Mouse (Mus musculus): Measurements from ENCODE around the gene 4921504E06Rik.

Gene 4921504E06Rik

GRCm38 (mm10) chr2:19553821-19554592 is at the start of gene 4921504E06Rik:
TSS of gene 4921504E06Rik (minus strand) at chr2:19553914.
- in situ Hi-C loops (cut with MboI; ENCODE audit: low pct_unique_long_range_greater_than_20kb in 1 of 2, low sequenced_read_pairs in 2 of 2, unreplicated experiment in 1 of 2): no loop called here

- in situ Hi-C loops (cut with MboI; ENCODE audit: low pct_unique_long_range_greater_than_20kb in 1 of 2, low sequenced_read_pairs in 2 of 2, unreplicated experiment in 1 of 2): no loop called here
Observed at GRCm38 (mm10) chr2:19601386-19601925, 47.7 kb upstream of the 4921504E06Rik start.

GRCm38 (mm10) chr2:19600860-19601259 is 47.1 kb upstream of the 4921504E06Rik start:
- in situ Hi-C loops (cut with MboI; ENCODE audit: low pct_unique_long_range_greater_than_20kb in 1 of 2, low sequenced_read_pairs in 2 of 2, unreplicated experiment in 1 of 2): no loop called here

- in situ Hi-C loops (cut with MboI; ENCODE audit: low pct_unique_long_range_greater_than_20kb in 1 of 2, low sequenced_read_pairs in 2 of 2, unreplicated experiment in 1 of 2): no loop called here
Observed at GRCm38 (mm10) chr2:19599801-19600200, 46.1 kb upstream of the 4921504E06Rik start.

GRCm38 (mm10) chr2:19596988-19597387 is 43.3 kb upstream of the 4921504E06Rik start:
- in situ Hi-C loops (cut with MboI; ENCODE audit: low pct_unique_long_range_greater_than_20kb in 1 of 2, low sequenced_read_pairs in 2 of 2, unreplicated experiment in 1 of 2): no loop called here

GRCm38 (mm10) chr2:19596426-19596825 is 42.7 kb upstream of the 4921504E06Rik start:
- in situ Hi-C loops (cut with MboI; ENCODE audit: low pct_unique_long_range_greater_than_20kb in 1 of 2, low sequenced_read_pairs in 2 of 2, unreplicated experiment in 1 of 2): no loop called here

GRCm38 (mm10) chr2:19594856-19595255 is 41.1 kb upstream of the 4921504E06Rik start:
- in situ Hi-C loops (cut with MboI; ENCODE audit: low pct_unique_long_range_greater_than_20kb in 1 of 2, low sequenced_read_pairs in 2 of 2, unreplicated experiment in 1 of 2): no loop called here

- in situ Hi-C loops (cut with MboI; ENCODE audit: low pct_unique_long_range_greater_than_20kb in 1 of 2, low sequenced_read_pairs in 2 of 2, unreplicated experiment in 1 of 2): no loop called here
Observed at GRCm38 (mm10) chr2:19579846-19580245, 26.1 kb upstream of the 4921504E06Rik start.

GRCm38 (mm10) chr2:19579180-19579579 is 25.5 kb upstream of the 4921504E06Rik start:
- in situ Hi-C loops (cut with MboI; ENCODE audit: low pct_unique_long_range_greater_than_20kb in 1 of 2, low sequenced_read_pairs in 2 of 2, unreplicated experiment in 1 of 2): no loop called here

- in situ Hi-C loops (cut with MboI; ENCODE audit: low pct_unique_long_range_greater_than_20kb in 1 of 2, low sequenced_read_pairs in 2 of 2, unreplicated experiment in 1 of 2): no loop called here
Observed at GRCm38 (mm10) chr2:19562114-19562829, 8.6 kb upstream of the 4921504E06Rik start.

- in situ Hi-C loops (cut with MboI; ENCODE audit: low pct_unique_long_range_greater_than_20kb in 1 of 2, low sequenced_read_pairs in 2 of 2, unreplicated experiment in 1 of 2): no loop called here
Observed at GRCm38 (mm10) chr2:19560654-19561053, 6.9 kb upstream of the 4921504E06Rik start.

GRCm38 (mm10) chr2:19560071-19560470 is 6.4 kb upstream of the 4921504E06Rik start:
- in situ Hi-C loops (cut with MboI; ENCODE audit: low pct_unique_long_range_greater_than_20kb in 1 of 2, low sequenced_read_pairs in 2 of 2, unreplicated experiment in 1 of 2): no loop called here

GRCm38 (mm10) chr2:19551396-19551795 is 2.3 kb downstream of the 4921504E06Rik start:
- in situ Hi-C loops (cut with MboI; ENCODE audit: low pct_unique_long_range_greater_than_20kb in 1 of 2, low sequenced_read_pairs in 2 of 2, unreplicated experiment in 1 of 2): no loop called here

GRCm38 (mm10) chr2:19540906-19541305 is 12.8 kb downstream of the 4921504E06Rik start:
- in situ Hi-C loops (cut with MboI; ENCODE audit: low pct_unique_long_range_greater_than_20kb in 1 of 2, low sequenced_read_pairs in 2 of 2, unreplicated experiment in 1 of 2): loop anchor here (25.0 kb wide), 1 partner anchor 371 kb away; the partner anchor contains the start of gene Etl4 (in 2 of the 2)

- in situ Hi-C loops (cut with MboI; ENCODE audit: low pct_unique_long_range_greater_than_20kb in 1 of 2, low sequenced_read_pairs in 2 of 2, unreplicated experiment in 1 of 2): loop anchor here (25.0 kb wide), 1 partner anchor 383 kb away; the partner anchor contains the start of gene Etl4 (in 2 of the 2)
Observed at GRCm38 (mm10) chr2:19529428-19529827, 24.3 kb downstream of the 4921504E06Rik start.

GRCm38 (mm10) chr2:19528797-19529196 is 24.9 kb downstream of the 4921504E06Rik start:
- in situ Hi-C loops (cut with MboI; ENCODE audit: low pct_unique_long_range_greater_than_20kb in 1 of 2, low sequenced_read_pairs in 2 of 2, unreplicated experiment in 1 of 2): loop anchor here (25.0 kb wide), 1 partner anchor 384 kb away; the partner anchor contains the start of gene Etl4 (in 2 of the 2)

GRCm38 (mm10) chr2:19524071-19524470 is 29.6 kb downstream of the 4921504E06Rik start:
- in situ Hi-C loops (cut with MboI; ENCODE audit: low pct_unique_long_range_greater_than_20kb in 1 of 2, low sequenced_read_pairs in 2 of 2, unreplicated experiment in 1 of 2): no loop called here

GRCm38 (mm10) chr2:19521662-19522061 is 32.1 kb downstream of the 4921504E06Rik start:
- in situ Hi-C loops (cut with MboI; ENCODE audit: low pct_unique_long_range_greater_than_20kb in 1 of 2, low sequenced_read_pairs in 2 of 2, unreplicated experiment in 1 of 2): no loop called here

- in situ Hi-C loops (cut with MboI; ENCODE audit: low pct_unique_long_range_greater_than_20kb in 1 of 2, low sequenced_read_pairs in 2 of 2, unreplicated experiment in 1 of 2): no loop called here
Observed at GRCm38 (mm10) chr2:19520617-19521016, 33.1 kb downstream of the 4921504E06Rik start.

Measured in mouse embryonic stem cell (cell line).